Mouse (Mus musculus) frontal cortex, postnatal 36 days (tissue): Measurements from ENCODE around the gene Tmem215.
A peak's percentile ranks its signal among the peaks of the same experiment; 100 is the strongest.

Experiments used
- DNase-seq, 2 experiments: peaks; one replicate each; pipeline ENCODE4 v3.0.0; 2022; ENCODE audit warnings: low spot score in 2 of 2

Gene Tmem215

GRCm38 (mm10) chr4:40471880-40472279 lies at the start of gene Tmem215:
Gene Tmem215 (plus strand): TSS chr4:40472180.
- DNase-seq: no peak

GRCm38 (mm10) chr4:40431916-40432315 lies 40.1 kb upstream of the Tmem215 start:
- DNase-seq: no peak

- no peak for DNase-seq
Measured at GRCm38 (mm10) chr4:40433379-40433778, 38.6 kb upstream of the Tmem215 start.

- no peak for DNase-seq
Measured at GRCm38 (mm10) chr4:40434388-40434787, 37.6 kb upstream of the Tmem215 start.

- no peak for DNase-seq
Measured at GRCm38 (mm10) chr4:40443565-40443964, 28.4 kb upstream of the Tmem215 start.

GRCm38 (mm10) chr4:40472700-40473530 lies 935 bp downstream of the Tmem215 start:
- peak; percentile 40 to 48 for DNase-seq

- DNase-seq: no peak
Measured at GRCm38 (mm10) chr4:40473911-40474310, 1.9 kb downstream of the Tmem215 start.

- DNase-seq: no peak
Measured at GRCm38 (mm10) chr4:40477963-40478362, 6.0 kb downstream of the Tmem215 start.

GRCm38 (mm10) chr4:40486546-40486945 lies 14.6 kb downstream of the Tmem215 start:
- DNase-seq: peak; percentile 39 to 45

- DNase-seq: no peak
Measured at GRCm38 (mm10) chr4:40491731-40492130, 19.8 kb downstream of the Tmem215 start.

- DNase-seq: no peak
Measured at GRCm38 (mm10) chr4:40496354-40496753, 24.4 kb downstream of the Tmem215 start.

- DNase-seq: peak; percentile 42 to 74
Measured at GRCm38 (mm10) chr4:40496828-40497227, 24.8 kb downstream of the Tmem215 start.

- DNase-seq: no peak
Measured at GRCm38 (mm10) chr4:40499812-40500591, 28.0 kb downstream of the Tmem215 start.

- DNase-seq: peak in 1 of 2 experiments; percentile 57
Measured at GRCm38 (mm10) chr4:40502459-40502858, 30.5 kb downstream of the Tmem215 start.

GRCm38 (mm10) chr4:40509534-40509933 lies 37.6 kb downstream of the Tmem215 start:
- peak; percentile 42 to 78 for DNase-seq

GRCm38 (mm10) chr4:40513235-40513634 lies 41.3 kb downstream of the Tmem215 start:
- no peak for DNase-seq

GRCm38 (mm10) chr4:40518545-40519324 lies 46.8 kb downstream of the Tmem215 start:
- DNase-seq: peak in 1 of 2 experiments; percentile 41
